Mouse (Mus musculus) C2C12 (cell line): ENCODE measurements around the gene Lyrm1.

Source experiments
- CTCF ChIP-seq: IDR thresholded peaks from one replicate; pipeline ENCODE4 v1.5.1; 2011; ENCODE audit not compliant: control insufficient read depth, insufficient read depth, insufficient read length
- MAX ChIP-seq: IDR thresholded peaks from one replicate; pipeline ENCODE4 v1.6.1; 2011; ENCODE audit warnings: mild to moderate bottlenecking, control low read depth

GRCm38 (mm10) chr7:119872204-119872603 is 23.5 kb upstream of the Lyrm1 start:
- TF ChIP-seq CTCF, result no peak
- no peak for TF ChIP-seq MAX
